Mouse (Mus musculus) embryonic fibroblast, embryonic 13.5 days (primary cell): ENCODE data around the gene Sh3bp5. TPM values are rescaled to one million over a fixed set of nuclear protein-coding genes. Genes with fewer than 3 reads are reported as not detected.

ENCODE experiments used
- H3K27ac ChIP-seq: 2 replicates; pipeline ENCODE4 v1.5.1; 2012; ENCODE audit warnings: low read length, control low read depth, inconsistent platforms; ENCODE audit not compliant: insufficient read depth
- H3K4me1 ChIP-seq: 2 replicates; pipeline ENCODE4 v1.6.1; 2011; ENCODE audit warnings: low read length; ENCODE audit not compliant: control insufficient read depth, insufficient read depth
- H3K4me3 ChIP-seq: 2 replicates; pipeline ENCODE4 v1.5.1; 2011; ENCODE audit warnings: mild to moderate bottlenecking, control low read depth, low read length; ENCODE audit not compliant: insufficient read depth
- CTCF ChIP-seq: IDR thresholded peaks from 2 replicates; pipeline ENCODE4 v1.5.1; 2011; ENCODE audit warnings: mild to moderate bottlenecking, control low read depth, low read length, moderate library complexity, borderline replicate concordance; ENCODE audit not compliant: insufficient read depth
- POLR2A ChIP-seq: IDR thresholded peaks from 2 replicates; pipeline ENCODE4 v1.6.1; 2011; ENCODE audit warnings: low read depth, mild to moderate bottlenecking, control low read depth, low read length, moderate library complexity
- polyA plus RNA-seq: library from polyadenylated mRNA; stranded (reverse); fragments of >200 nt; gene quantifications from 2 replicates; pipeline ENCODE4 v1.2.4, GENCODE M21; 2011; ENCODE audit warnings: low read depth; ENCODE audit not compliant: missing spikeins, insufficient read length

Gene Sh3bp5
- polyA plus RNA-seq, 1 experiment, result 25.0 TPM

GRCm38 (mm10) chr14:31319546-31319945, 116.3 kb downstream of the Sh3bp5 start:
- Histone ChIP-seq H3K4me1 (no peaks in the 10 kb centered on the region), H3K4me3 (no peak overlapping the region), H3K27ac (no peak overlapping the region)
- TF ChIP-seq POLR2A (no peak), CTCF (no peak)

GRCm38 (mm10) chr14:31317754-31318153, 118.1 kb downstream of the Sh3bp5 start:
- H3K4me1 ChIP-seq, result no peaks in the 10 kb centered on the region
- TF ChIP-seq CTCF (no peak), POLR2A (no peak)
- H3K27ac ChIP-seq, result no peak overlapping the region
- H3K4me3 ChIP-seq, result no peak overlapping the region

DNA sequence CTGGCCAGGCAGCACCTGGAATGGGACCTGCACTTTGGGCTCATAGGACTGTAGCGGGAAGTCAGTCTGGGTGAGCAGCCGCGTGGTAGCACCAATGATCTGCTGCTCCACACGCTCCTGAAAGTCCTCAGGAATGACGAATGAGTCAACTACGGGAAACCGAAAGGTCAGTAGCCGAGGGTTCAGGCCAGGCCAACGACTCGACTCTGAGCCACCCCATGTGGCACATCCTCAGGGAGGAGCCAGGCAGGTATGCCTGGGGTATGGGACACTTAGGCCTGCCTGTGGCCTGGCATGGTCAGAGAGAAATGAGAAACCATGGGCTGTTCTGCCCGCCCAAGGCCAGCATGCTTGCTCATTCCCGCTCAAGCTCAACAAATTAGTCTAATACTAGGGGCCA, 119.3 kb downstream of the Sh3bp5 start:
- Histone ChIP-seq H3K4me3 (no peak overlapping the region), H3K27ac (no peak overlapping the region)
- TF ChIP-seq CTCF, result no peak
- no peak for TF ChIP-seq POLR2A

GRCm38 (mm10) chr14:31313192-31313591, 122.7 kb downstream of the Sh3bp5 start:
- TF ChIP-seq CTCF, result no peak
- no peak overlapping the region for H3K4me3 ChIP-seq
- no peaks in the 10 kb centered on the region for H3K4me1 ChIP-seq
- no peak overlapping the region for H3K27ac ChIP-seq

More for the DNA sequence above, 119.3 kb downstream of the Sh3bp5 start:
- H3K4me1 ChIP-seq, result no peaks in the 10 kb centered on the region

Other genes with a start within 250 kb of the Sh3bp5 start
- 2.4 and 3.0 TPM in 2 replicates for gene Tnnc1, start 227.8 kb downstream of the Sh3bp5 start, polyA plus RNA-seq
- 457 and 524 TPM in 2 replicates for gene Nisch, start 219.1 kb downstream of the Sh3bp5 start, polyA plus RNA-seq
- gene Sema3g, start 218.2 kb downstream of the Sh3bp5 start, polyA plus RNA-seq, result 0.25 and 0.90 TPM in 2 replicates
- 5.9 and 6.5 TPM in 2 replicates for gene Phf7, start 184.8 kb downstream of the Sh3bp5 start, polyA plus RNA-seq
- 26.3 and 37.4 TPM in 2 replicates for gene Bap1, start 184.6 kb downstream of the Sh3bp5 start, polyA plus RNA-seq
- gene Dnah1, start 112.2 kb downstream of the Sh3bp5 start, polyA plus RNA-seq, result 0.40 and 1.5 TPM in 2 replicates
- 38.1 and 46.0 TPM in 2 replicates for gene Capn7, start 99.4 kb downstream of the Sh3bp5 start, polyA plus RNA-seq
- gene Eaf1, start 58.3 kb upstream of the Sh3bp5 start, polyA plus RNA-seq, result 30.0 and 35.3 TPM in 2 replicates
- gene Mettl6, start 59.0 kb upstream of the Sh3bp5 start, polyA plus RNA-seq, result 55.8 and 57.7 TPM in 2 replicates
- 0.17 and 0.42 TPM in 2 replicates for gene Colq, start 155.3 kb upstream of the Sh3bp5 start, polyA plus RNA-seq
- not detected in 2 replicates for gene Gm49387, start 204.8 kb upstream of the Sh3bp5 start, polyA plus RNA-seq
- gene Btd, start 204.9 kb upstream of the Sh3bp5 start, polyA plus RNA-seq, result 13.6 and 15.8 TPM in 2 replicates
- gene Hacl1, start 205.2 kb upstream of the Sh3bp5 start, polyA plus RNA-seq, result 11.0 and 11.5 TPM in 2 replicates